Mouse (Mus musculus) stomach, embryonic 16.5 days (tissue): Measurements from ENCODE around the gene Hbq1b. TPM values are rescaled to one million over a fixed set of nuclear protein-coding genes. Genes with fewer than 3 reads are reported as not detected.

ENCODE experiments used
- ATAC-seq: fragments of 200-750 bp; cut with Nextera tagmentation; 2 replicates; pipeline ENCODE4 v1.8.0; 2017; ENCODE audit warnings: moderate number of reproducible peaks, moderate TSS enrichment; ENCODE audit not compliant: insufficient read depth, low FRiP score
- H3K27ac ChIP-seq: fragments of 300-500 bp; sonication (generic); 2 replicates; pipeline ENCODE4 v1.5.1; 2014; ENCODE audit warnings: low read length
- H3K27me3 ChIP-seq: fragments of 300-500 bp; sonication (generic); 2 replicates; pipeline ENCODE4 v1.6.1; 2014; ENCODE audit warnings: low read length, control low read depth, mixed read lengths; ENCODE audit not compliant: control insufficient read depth, insufficient read depth
- H3K36me3 ChIP-seq: fragments of 300-500 bp; sonication (generic); 2 replicates; pipeline ENCODE4 v1.6.1; 2014; ENCODE audit warnings: low read length; ENCODE audit not compliant: control insufficient read depth, insufficient read depth
- H3K4me1 ChIP-seq: fragments of 300-500 bp; sonication (generic); 2 replicates; pipeline ENCODE4 v1.6.1; 2014; ENCODE audit warnings: low read length, control low read depth, mixed read lengths; ENCODE audit not compliant: control insufficient read depth, insufficient read depth
- H3K4me2 ChIP-seq: fragments of 300-500 bp; sonication (generic); 2 replicates; pipeline ENCODE4 v1.6.1; 2014; ENCODE audit warnings: low read depth, low read length, mixed read lengths
- H3K4me3 ChIP-seq: fragments of 300-500 bp; sonication (generic); replicated peaks from 2 replicates; pipeline ENCODE4 v1.5.1; 2014; ENCODE audit warnings: mild to moderate bottlenecking, low read length
- H3K9ac ChIP-seq: fragments of 300-500 bp; sonication (generic); 2 replicates; pipeline ENCODE4 v1.6.1; 2014; ENCODE audit warnings: low read length
- H3K9me3 ChIP-seq: fragments of 300-500 bp; sonication (generic); replicated peaks from 2 replicates; pipeline ENCODE4 v1.6.1; 2016; ENCODE audit warnings: low read length, control low read depth; ENCODE audit not compliant: control insufficient read depth
- WGBS: fragments of 180-500 bp; shearing (Covaris S2); extraction: QIAGEN DNeasy Blood & Tissue Kit; methylation state at CpG from one replicate; pipeline ENCODE4 v1.1.7; 2014; 5-methylcytosine and 5-hydroxymethylcytosine counted together
- polyA plus RNA-seq: library from polyadenylated mRNA; unstranded; fragments of >200 nt; fragmentation: Nextera tagmentation; extraction: Ambion mirVana; gene quantifications from 2 replicates; pipeline ENCODE4 v1.2.1, GENCODE M21; 2015

Hbq1b gene
- polyA plus RNA-seq, 1 experiment from 2014 or later, result 5.5 TPM

- Histone ChIP-seq H3K27ac (no peak overlapping the region), H3K9ac (no peak overlapping the region), H3K36me3 (0 out of 2 replicates have a peak, but pooled peaks cover 4% of the 10 kb centered on the region), H3K9me3 (no peaks in the 10 kb centered on the region), H3K4me1 (peaks cover 16% of the 10 kb centered on the region; the same call in 1 of the 2 replicates), H3K4me2 (no peak overlapping the region), H3K4me3 (no peak overlapping the region), H3K27me3 (no peaks in the 10 kb centered on the region)
- WGBS, result 92% methylated on average over 3 of the region's 3 CpGs
- ATAC-seq, result no peak
These were observed 21.5 kb upstream of the Hbq1b start for GRCm38 (mm10) chr11:32265117-32265738.

DNA sequence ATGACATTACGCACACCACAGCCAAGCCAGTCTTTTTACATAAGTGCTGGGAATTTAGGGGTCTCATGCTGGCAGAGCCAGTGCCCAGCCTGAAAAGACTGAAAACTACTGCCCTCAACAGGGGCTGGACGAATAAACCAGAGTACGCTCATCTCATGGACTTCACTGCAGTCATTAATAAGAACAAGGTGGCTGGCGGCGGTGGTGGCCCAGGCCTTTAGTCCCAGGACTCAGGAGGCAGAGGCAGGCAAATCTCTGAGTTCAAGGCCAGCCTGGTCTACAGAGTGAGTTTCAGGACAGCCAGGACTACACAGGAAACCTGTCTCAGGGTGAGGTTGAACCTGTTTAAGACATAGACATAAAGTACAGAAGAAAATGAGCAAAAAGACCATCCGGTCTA is 20.6 kb upstream of the Hbq1b start:
- H3K9me3 ChIP-seq, result no peaks in the 10 kb centered on the region
- H3K36me3 ChIP-seq, result 0 out of 2 replicates have a peak, but pooled peaks cover 4% of the 10 kb centered on the region
- H3K9ac ChIP-seq, result no peak overlapping the region
- peaks cover 16% of the 10 kb centered on the region; the same call in 1 of the 2 replicates for H3K4me1 ChIP-seq
- no peak overlapping the region for H3K4me2 ChIP-seq
- no peak overlapping the region for H3K27ac ChIP-seq
- no peak overlapping the region for H3K4me3 ChIP-seq
- ATAC-seq, result no peak
- WGBS, result 91% methylated on average over 6 of the region's 6 CpGs
- no peaks in the 10 kb centered on the region for H3K27me3 ChIP-seq

DNA sequence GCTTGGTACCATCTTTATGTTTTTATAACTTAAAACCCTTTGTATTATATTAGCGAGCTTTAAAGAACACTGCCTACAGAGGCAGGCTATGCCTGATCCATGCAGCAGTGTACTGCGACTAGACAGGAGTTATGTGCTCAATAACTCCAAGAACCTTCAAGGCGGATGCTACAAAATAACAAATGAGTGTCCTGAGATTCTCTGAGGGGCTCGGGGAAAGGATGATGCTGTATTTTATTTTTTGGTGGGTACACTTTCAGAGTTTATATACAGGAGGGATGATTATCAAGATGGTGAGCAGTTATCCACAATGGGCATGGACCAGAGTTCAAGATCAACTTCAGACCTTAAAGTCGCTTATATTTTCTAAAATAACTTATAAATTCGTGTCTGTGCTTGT is 20.0 kb upstream of the Hbq1b start:
- no peaks in the 10 kb centered on the region for H3K27me3 ChIP-seq
- WGBS, result 15% methylated on average over 6 of the region's 6 CpGs
- ATAC-seq, result peak; percentile 0; the same call in 1 of the 2 replicates
- 0 out of 2 replicates have a peak, but pooled peaks cover 4% of the 10 kb centered on the region for H3K36me3 ChIP-seq
- H3K4me1 ChIP-seq, result peaks cover 16% of the 10 kb centered on the region; the same call in 1 of the 2 replicates
- peak overlapping the region; percentile 87 for H3K27ac ChIP-seq
- peak overlapping the region; percentile 61 for H3K4me2 ChIP-seq
- H3K9me3 ChIP-seq, result no peaks in the 10 kb centered on the region
- peak overlapping the region; percentile 54 for H3K4me3 ChIP-seq
- H3K9ac ChIP-seq, result peak overlapping the region; percentile 78

DNA sequence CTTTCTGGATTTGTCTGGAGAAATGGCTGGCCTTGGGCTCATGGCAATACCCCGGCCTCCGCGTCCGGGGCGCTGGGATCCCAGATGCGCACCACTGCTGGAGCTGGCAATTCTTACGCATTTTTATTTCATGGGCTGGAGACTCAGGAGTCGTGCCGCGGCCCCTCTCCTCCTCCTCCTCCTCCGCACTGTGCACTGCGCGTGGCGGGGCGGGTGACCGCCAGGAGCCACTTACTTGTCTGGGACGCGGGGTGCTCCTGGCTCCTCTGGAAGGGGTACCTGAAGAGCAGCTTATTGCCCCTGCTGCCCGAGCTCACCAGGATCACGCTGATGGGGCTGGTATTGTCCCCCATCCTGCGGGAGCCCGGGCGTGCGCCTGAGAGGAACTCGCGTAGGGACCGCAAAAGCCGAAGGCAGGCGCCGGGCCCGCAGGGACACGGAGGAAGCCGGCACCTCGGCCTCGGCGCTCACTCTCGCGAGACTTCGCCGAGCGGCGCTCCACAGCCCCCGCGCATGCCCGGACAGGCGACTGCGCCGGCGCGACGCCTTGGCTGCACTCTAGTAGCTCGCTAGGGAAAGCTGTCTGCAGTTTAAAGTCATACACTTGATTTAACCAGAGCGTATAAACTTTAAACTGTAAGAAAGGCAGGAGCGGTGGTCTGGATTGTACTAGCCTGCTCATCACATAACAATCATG is 19.4 kb upstream of the Hbq1b start, which contains the start of gene Nprl3:
Gene Nprl3 (minus strand): TSS at position 520 of the 697 bp plus-strand sequence.
- peaks cover 16% of the 10 kb centered on the region; the same call in 1 of the 2 replicates for H3K4me1 ChIP-seq
- ATAC-seq, result peak; percentile 98
- peak within 1 kb of the TSS; percentile 78 for H3K9ac ChIP-seq
- no peaks in the 10 kb centered on the region for H3K27me3 ChIP-seq
- H3K4me3 ChIP-seq, result peak within 1 kb of the TSS; percentile 54
- H3K36me3 ChIP-seq, result 0 out of 2 replicates have a peak, but pooled peaks cover 4% of the 10 kb centered on the region
- H3K9me3 ChIP-seq, result no peaks in the 10 kb centered on the region
- peak within 1 kb of the TSS; percentile 87 for H3K27ac ChIP-seq
- H3K4me2 ChIP-seq, result peak within 1 kb of the TSS; percentile 61
- WGBS, result 0% methylated on average over 54 of the region's 54 CpGs

GRCm38 (mm10) chr11:32267964-32268363 is 18.8 kb upstream of the Hbq1b start:
- no peaks in the 10 kb centered on the region for H3K27me3 ChIP-seq
- H3K9me3 ChIP-seq, result no peaks in the 10 kb centered on the region
- peak overlapping the region; percentile 61 for H3K4me2 ChIP-seq
- peak overlapping the region; percentile 54 for H3K4me3 ChIP-seq
- no peak for ATAC-seq
- peak overlapping the region; percentile 78 for H3K9ac ChIP-seq
- peaks cover 13% of the 10 kb centered on the region; the same call in 1 of the 2 replicates for H3K4me1 ChIP-seq
- peak overlapping the region; percentile 60 for H3K27ac ChIP-seq
- H3K36me3 ChIP-seq, result no peaks in the 10 kb centered on the region
- WGBS, result 29% methylated on average over 5 of the region's 5 CpGs

DNA sequence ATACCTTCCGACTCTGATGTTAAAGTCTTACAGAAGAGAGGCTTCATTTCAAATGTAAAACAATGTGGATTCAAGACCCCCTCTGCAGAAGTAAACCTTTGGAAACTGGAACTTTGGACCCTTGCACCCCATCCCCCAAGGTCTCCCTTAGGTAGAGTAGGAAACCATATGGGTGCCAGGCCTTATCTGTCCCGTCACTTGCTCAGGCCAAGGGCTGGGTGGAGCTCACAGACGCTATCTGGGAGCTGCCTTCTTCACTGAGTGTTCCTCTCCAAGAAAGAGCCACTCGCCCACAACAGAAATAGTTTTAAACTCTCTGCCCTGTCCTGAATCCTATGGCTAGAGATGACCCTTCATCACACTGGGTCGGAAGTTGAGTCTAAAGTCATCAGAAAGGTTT is 17.8 kb upstream of the Hbq1b start:
- peak; percentile 63; the same call in 1 of the 2 replicates for ATAC-seq

GRCm38 (mm10) chr11:32271178-32271577 is 15.6 kb upstream of the Hbq1b start:
- no peak for ATAC-seq
- no peak overlapping the region for H3K9ac ChIP-seq
- H3K4me1 ChIP-seq, result peaks cover 9% of the 10 kb centered on the region; the same call in 1 of the 2 replicates
- no peak overlapping the region for H3K27ac ChIP-seq
- no peaks in the 10 kb centered on the region for H3K36me3 ChIP-seq
- no peaks in the 10 kb centered on the region for H3K9me3 ChIP-seq
- WGBS, result 35% methylated on average over 4 of the region's 4 CpGs
- H3K27me3 ChIP-seq, result no peaks in the 10 kb centered on the region
- H3K4me3 ChIP-seq, result no peak overlapping the region
- no peak overlapping the region for H3K4me2 ChIP-seq

More for the DNA sequence above, 17.8 kb upstream of the Hbq1b start:
- no peaks in the 10 kb centered on the region for H3K9me3 ChIP-seq
- peaks cover 13% of the 10 kb centered on the region; the same call in 1 of the 2 replicates for H3K4me1 ChIP-seq
- no peak overlapping the region for H3K9ac ChIP-seq
- WGBS, result 73% methylated on average over 5 of the region's 5 CpGs
- H3K36me3 ChIP-seq, result no peaks in the 10 kb centered on the region
- H3K4me2 ChIP-seq, result no peak overlapping the region
- no peak overlapping the region for H3K4me3 ChIP-seq
- no peaks in the 10 kb centered on the region for H3K27me3 ChIP-seq
- no peak overlapping the region for H3K27ac ChIP-seq

DNA sequence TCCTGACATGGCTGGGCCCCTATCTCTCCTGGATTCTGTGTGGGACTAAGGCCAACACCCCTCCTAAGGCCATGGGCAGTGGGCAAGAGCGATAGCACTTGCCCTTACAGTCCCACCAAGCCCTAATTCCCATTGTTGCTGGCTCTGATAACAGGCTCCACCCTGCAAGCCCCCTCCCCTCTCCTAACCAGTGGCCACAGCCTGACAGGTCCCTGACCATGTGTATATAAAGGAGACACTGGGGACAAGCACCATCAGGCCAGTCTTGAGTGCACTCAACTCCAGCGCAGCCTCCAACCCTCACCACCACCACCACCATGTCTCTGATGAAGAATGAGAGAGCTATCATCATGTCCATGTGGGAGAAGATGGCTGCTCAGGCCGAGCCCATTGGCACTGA is 10.4 kb upstream of the Hbq1b start, which contains the start of gene Hba-x:
Gene Hba-x (plus strand): TSS at position 54 of the 400 bp plus-strand sequence.
- WGBS, result 79% methylated on average over 3 of the region's 3 CpGs
- H3K9me3 ChIP-seq, result no peaks in the 10 kb centered on the region
- H3K27ac ChIP-seq, result no peak within 1 kb of the TSS

More for the DNA sequence above, 10.4 kb upstream of the Hbq1b start, which contains the start of gene Hba-x:
- Histone ChIP-seq H3K36me3 (no peaks in the 10 kb centered on the region), H3K27me3 (no peaks in the 10 kb centered on the region), H3K4me2 (no peak within 1 kb of the TSS), H3K4me3 (no peak within 1 kb of the TSS), H3K4me1 (no peaks in the 10 kb centered on the region), H3K9ac (no peak within 1 kb of the TSS)
- no peak for ATAC-seq
